Mouse (Mus musculus) heart, embryonic 13.5 days (tissue): ENCODE measurements around the gene Prickle3. TPM values are rescaled to one million over a fixed set of nuclear protein-coding genes. Genes with fewer than 3 reads are reported as not detected.

ENCODE experiments used
- ATAC-seq: fragments of 200-750 bp; cut with Nextera tagmentation; 2 replicates; pipeline ENCODE4 v1.8.0; 2017; ENCODE audit warnings: moderate TSS enrichment; ENCODE audit not compliant: insufficient number of reproducible peaks, low FRiP score, low TSS enrichment; ENCODE audit errors: extremely low read depth
- H3K27ac ChIP-seq: fragments of 300-500 bp; sonication (generic); replicated peaks from 2 replicates; pipeline ENCODE4 v1.5.1; 2015; ENCODE audit warnings: moderate library complexity, mild to moderate bottlenecking, inconsistent platforms
- H3K27me3 ChIP-seq: fragments of 300-500 bp; sonication (generic); replicated peaks from 2 replicates; pipeline ENCODE4 v1.6.1; 2015; ENCODE audit warnings: mild to moderate bottlenecking, inconsistent platforms
- H3K36me3 ChIP-seq: fragments of 300-500 bp; sonication (generic); 2 replicates; pipeline ENCODE4 v1.6.1; 2015; ENCODE audit warnings: mild to moderate bottlenecking, inconsistent platforms
- H3K4me1 ChIP-seq: fragments of 300-500 bp; sonication (generic); 2 replicates; pipeline ENCODE4 v1.6.1; 2015; ENCODE audit warnings: inconsistent platforms
- H3K4me2 ChIP-seq: fragments of 300-500 bp; sonication (generic); 2 replicates; pipeline ENCODE4 v1.6.1; 2015; ENCODE audit warnings: inconsistent platforms, mild to moderate bottlenecking, moderate library complexity
- H3K4me3 ChIP-seq: fragments of 300-500 bp; sonication (generic); 2 replicates; pipeline ENCODE4 v1.5.1; 2015; ENCODE audit warnings: moderate library complexity, mild to moderate bottlenecking, inconsistent platforms
- H3K9ac ChIP-seq: fragments of 300-500 bp; sonication (generic); 2 replicates; pipeline ENCODE4 v1.6.1; 2015; ENCODE audit warnings: inconsistent platforms, mild to moderate bottlenecking, moderate library complexity
- H3K9me3 ChIP-seq: fragments of 300-500 bp; sonication (generic); 2 replicates; pipeline ENCODE4 v1.6.1; 2016; ENCODE audit warnings: inconsistent platforms
- WGBS: fragments of 180-500 bp; shearing (Covaris S2); methylation state at CpG from one replicate; pipeline ENCODE4 v1.1.7; 2015; ENCODE audit warnings: mixed read lengths; 5-methylcytosine and 5-hydroxymethylcytosine counted together
- polyA plus RNA-seq: library from polyadenylated mRNA; unstranded; fragments of >200 nt; fragmentation: Nextera tagmentation; extraction: Ambion mirVana; gene quantifications from 2 replicates; pipeline ENCODE4 v1.2.1, GENCODE M21; 2015

The Prickle3 gene
- polyA plus RNA-seq, 1 experiment from 2014 or later = 7.0 TPM

DNA sequence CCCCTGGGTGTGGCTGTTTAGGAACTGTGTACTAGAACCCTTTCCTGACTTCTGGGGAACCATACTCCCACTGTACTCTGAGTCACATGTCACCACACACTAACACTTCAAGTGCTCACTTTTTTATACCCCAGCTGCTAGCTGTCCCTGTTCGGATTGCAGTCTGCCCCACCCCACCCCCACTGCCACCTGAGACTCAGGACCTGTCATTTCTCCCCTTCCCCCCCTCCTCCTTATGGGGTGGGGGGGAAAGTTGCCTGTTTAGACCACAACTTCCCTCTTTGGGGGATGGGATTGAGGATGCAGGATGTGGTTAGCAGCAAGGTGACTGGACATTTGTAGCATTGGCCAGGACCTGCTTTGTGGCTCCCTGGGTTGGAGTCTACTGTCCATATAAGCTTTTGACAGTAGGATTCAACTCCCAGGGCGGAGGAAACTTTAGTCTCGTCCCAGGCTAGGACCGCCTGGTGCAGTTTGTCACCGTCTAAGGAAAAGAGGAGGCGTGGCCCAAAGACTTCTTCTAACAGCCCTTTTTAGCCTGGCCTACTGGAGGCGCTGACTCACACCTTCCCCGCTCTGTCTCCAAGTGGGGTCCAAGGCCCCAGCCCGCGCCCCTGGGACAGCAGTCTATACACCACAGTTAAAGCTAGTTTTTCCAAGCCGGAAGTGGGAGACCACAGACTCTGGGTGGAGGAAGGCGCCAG lies 16.7 kb downstream of the Prickle3 start:
- H3K4me3 ChIP-seq = peak overlapping the region; percentile 45
- H3K36me3 ChIP-seq = peaks cover 6% of the 10 kb centered on the region
- H3K27me3 ChIP-seq = no peaks in the 10 kb centered on the region
- peak overlapping the region; percentile 71 for H3K4me2 ChIP-seq
- ATAC-seq = no peak
- 16% methylated on average over 12 of the region's 12 CpGs for WGBS
- peak overlapping the region; percentile 54 for H3K27ac ChIP-seq
- peak overlapping the region; percentile 73 for H3K9ac ChIP-seq
- H3K9me3 ChIP-seq = no peaks in the 10 kb centered on the region
- H3K4me1 ChIP-seq = peaks cover 24% of the 10 kb centered on the region

DNA sequence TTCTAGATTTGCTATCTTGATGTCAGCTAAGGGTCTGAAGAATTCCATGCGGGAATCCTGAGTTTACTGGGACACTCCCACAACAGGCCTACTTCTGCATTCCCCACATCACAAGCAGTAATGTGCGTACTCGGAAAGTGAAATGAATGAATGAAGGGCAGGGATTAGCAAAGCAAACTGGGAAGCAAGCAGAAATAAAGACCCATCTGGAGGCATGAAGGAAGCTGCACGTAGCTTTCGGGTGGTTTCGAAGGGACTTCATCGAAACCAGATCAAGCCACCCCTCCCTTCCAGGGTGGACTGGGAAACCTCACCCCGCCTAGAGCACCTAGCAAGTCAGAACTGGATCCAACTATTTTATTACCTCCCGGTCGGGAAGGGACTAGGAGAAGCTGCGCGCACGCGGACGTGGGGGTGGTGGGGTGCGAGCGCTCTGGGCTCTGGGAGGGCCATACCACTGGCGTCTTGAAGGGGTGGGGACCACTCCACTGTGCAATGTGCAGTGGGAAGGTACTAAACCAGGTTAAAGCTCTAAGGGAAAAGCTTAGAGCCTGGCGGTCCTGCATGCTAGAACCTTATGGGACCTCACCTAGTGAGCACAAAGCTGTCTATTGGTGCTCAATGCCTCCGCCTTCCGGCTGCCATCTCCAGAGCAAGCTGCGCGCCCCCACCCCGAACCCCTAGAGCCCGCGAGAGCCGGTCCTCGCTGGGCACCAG lies 17.4 kb downstream of the Prickle3 start:
- no peaks in the 10 kb centered on the region for H3K27me3 ChIP-seq
- H3K4me2 ChIP-seq = peak overlapping the region; percentile 71
- H3K27ac ChIP-seq = peak overlapping the region; percentile 54
- H3K4me3 ChIP-seq = peak overlapping the region; percentile 45
- no peaks in the 10 kb centered on the region for H3K36me3 ChIP-seq
- ATAC-seq = no peak
- H3K9me3 ChIP-seq = no peaks in the 10 kb centered on the region
- H3K4me1 ChIP-seq = peaks cover 24% of the 10 kb centered on the region
- H3K9ac ChIP-seq = peak overlapping the region; percentile 73
- 17% methylated on average over 28 of the region's 28 CpGs for whole genome bisulfite sequencing

DNA sequence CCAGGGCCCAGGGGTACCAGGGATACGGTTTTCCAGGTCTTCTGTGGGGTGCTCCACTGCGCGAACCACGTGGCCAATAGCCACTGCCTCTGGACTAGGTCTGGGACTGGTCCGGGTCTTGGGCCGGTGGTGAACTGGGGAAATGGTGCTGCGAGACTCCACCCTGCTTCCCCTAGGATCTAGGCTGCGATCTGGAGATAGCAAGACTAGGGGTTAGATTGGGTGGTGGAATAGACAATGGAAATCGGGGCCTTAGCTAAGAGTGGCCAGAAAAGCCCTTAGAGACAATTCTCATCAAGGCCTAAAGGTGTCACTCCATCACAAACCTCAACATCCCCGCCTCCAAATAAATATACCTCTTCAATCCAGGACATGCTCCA lies 17.9 kb downstream of the Prickle3 start:
- H3K27ac ChIP-seq = 0 out of 2 replicates have a peak overlapping the region, but pooled peaks have one; percentile 54
- H3K4me2 ChIP-seq = peak overlapping the region; percentile 71
- no peaks in the 10 kb centered on the region for H3K27me3 ChIP-seq
- WGBS = 21% methylated on average over 10 of the region's 10 CpGs
- no peaks in the 10 kb centered on the region for H3K36me3 ChIP-seq
- no peak for ATAC-seq
- H3K4me3 ChIP-seq = peak overlapping the region; percentile 45
- peak overlapping the region; percentile 73 for H3K9ac ChIP-seq
- peaks cover 22% of the 10 kb centered on the region for H3K4me1 ChIP-seq
- no peaks in the 10 kb centered on the region for H3K9me3 ChIP-seq

DNA sequence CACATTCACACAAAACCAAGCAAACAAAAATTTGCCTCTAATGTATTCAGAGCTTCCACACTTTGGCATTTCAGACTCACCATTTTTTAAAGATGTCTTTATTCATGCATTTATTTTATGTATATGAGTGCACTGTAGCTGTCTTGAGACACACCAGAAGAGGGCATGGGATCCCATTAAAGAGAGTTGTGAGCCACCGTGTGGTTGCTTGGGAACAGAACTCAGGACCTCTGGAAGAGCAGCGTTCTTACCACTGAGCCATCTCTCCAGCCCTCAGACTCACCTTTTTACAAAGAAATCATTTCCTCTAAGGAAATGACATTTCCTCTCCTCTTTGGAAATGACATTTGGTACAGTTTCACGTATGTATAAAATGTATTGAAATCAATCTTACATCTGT lies 21.9 kb downstream of the Prickle3 start:
- no peak overlapping the region for H3K4me2 ChIP-seq
- 40% methylated on average over 3 of the region's 3 CpGs for WGBS
- ATAC-seq = no peak
- no peak overlapping the region for H3K4me3 ChIP-seq
- no peaks in the 10 kb centered on the region for H3K4me1 ChIP-seq
- H3K9ac ChIP-seq = no peak overlapping the region
- H3K9me3 ChIP-seq = no peaks in the 10 kb centered on the region
- no peaks in the 10 kb centered on the region for H3K36me3 ChIP-seq
- no peaks in the 10 kb centered on the region for H3K27me3 ChIP-seq
- H3K27ac ChIP-seq = no peak overlapping the region

DNA sequence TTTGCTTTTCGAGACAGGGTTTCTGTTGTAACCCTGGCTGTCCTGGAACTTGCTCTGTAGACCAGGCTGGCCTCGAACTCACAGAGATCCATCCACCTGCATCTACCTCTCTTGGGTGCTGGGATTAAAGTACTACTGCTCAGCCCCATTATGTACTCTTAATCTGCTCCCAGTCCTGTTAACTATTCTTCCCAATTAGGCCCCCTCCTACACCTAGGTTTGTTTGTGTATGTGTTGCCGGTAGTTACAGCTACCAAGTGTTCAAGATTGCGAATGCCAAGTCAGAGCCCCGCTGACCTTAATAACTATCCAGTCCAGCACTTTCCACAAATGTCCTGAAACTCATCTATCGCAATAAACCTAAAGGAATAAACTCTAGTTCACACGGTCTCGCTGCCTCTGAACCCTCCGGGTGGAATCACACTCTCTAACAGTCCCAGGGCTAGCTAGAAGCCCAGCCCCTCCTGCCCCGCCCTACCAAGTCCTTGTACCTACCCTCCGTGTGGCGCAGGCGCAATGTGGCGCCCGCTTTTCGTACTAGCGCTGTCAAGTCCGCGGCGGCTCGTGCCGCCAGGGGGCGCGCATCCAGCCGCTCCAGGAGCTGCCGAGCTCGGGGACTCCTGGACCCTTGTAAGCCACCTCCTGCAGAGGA lies 22.5 kb downstream of the Prickle3 start:
- peak; percentile 80; the same call in 1 of the 2 replicates for ATAC-seq
- H3K27me3 ChIP-seq = no peaks in the 10 kb centered on the region
- no peaks in the 10 kb centered on the region for H3K36me3 ChIP-seq
- peak overlapping the region; percentile 69 for H3K4me2 ChIP-seq
- no peak overlapping the region; the same call in 1 of the 2 replicates for H3K27ac ChIP-seq
- H3K9me3 ChIP-seq = no peaks in the 10 kb centered on the region
- H3K9ac ChIP-seq = peak overlapping the region; percentile 66
- H3K4me1 ChIP-seq = no peaks in the 10 kb centered on the region
- WGBS = 13% methylated on average over 27 of the region's 27 CpGs
- H3K4me3 ChIP-seq = peak overlapping the region; percentile 45

DNA sequence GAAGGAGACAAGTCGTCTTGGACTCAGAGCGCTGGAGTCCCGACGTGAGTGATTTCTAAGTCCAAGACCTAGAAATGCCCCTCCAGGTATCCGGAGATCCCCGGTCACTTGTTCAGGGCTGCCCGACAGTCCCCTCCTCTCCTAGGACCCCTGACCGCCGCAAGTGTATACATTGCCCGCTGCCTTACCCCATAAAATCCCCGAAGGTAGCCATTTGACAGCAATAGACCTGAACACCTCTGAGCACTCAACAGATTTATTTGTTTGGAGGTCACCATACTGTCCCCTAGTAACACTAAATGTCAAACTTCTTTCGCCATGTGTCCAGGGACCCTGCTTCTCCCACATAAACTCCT lies 23.0 kb downstream of the Prickle3 start:
- Histone ChIP-seq H3K27me3 (no peaks in the 10 kb centered on the region), H3K9ac (peak overlapping the region; percentile 66), H3K27ac (no peak overlapping the region), H3K4me2 (peak overlapping the region; percentile 69), H3K36me3 (no peaks in the 10 kb centered on the region), H3K9me3 (no peaks in the 10 kb centered on the region), H3K4me1 (no peaks in the 10 kb centered on the region), H3K4me3 (peak overlapping the region; percentile 45)
- 18% methylated on average over 12 of the region's 12 CpGs for WGBS
- no peak for ATAC-seq

- Histone ChIP-seq H3K4me3 (peak within 1 kb of the TSS; percentile 45), H3K4me2 (peak within 1 kb of the TSS; percentile 69), H3K9ac (peak within 1 kb of the TSS; percentile 66), H3K27ac (no peak within 1 kb of the TSS), H3K36me3 (no peaks in the 10 kb centered on the region), H3K27me3 (0 out of 2 replicates have a peak, but pooled peaks cover 5% of the 10 kb centered on the region), H3K4me1 (no peaks in the 10 kb centered on the region), H3K9me3 (no peaks in the 10 kb centered on the region)
- WGBS = 62% methylated on average over 14 of the region's 14 CpGs
- no peak for ATAC-seq
Measured at GRCm38 (mm10) chrX:7680864-7681263, 23.8 kb downstream of the Prickle3 start, which contains the start of gene Magix. Gene Magix, minus strand, starts transcription at chrX:7681251.

GRCm38 (mm10) chrX:7688321-7688720 lies 31.3 kb downstream of the Prickle3 start:
- Histone ChIP-seq H3K4me1 (no peaks in the 10 kb centered on the region), H3K27me3 (0 out of 2 replicates have a peak, but pooled peaks cover 10% of the 10 kb centered on the region), H3K36me3 (no peaks in the 10 kb centered on the region), H3K27ac (no peak overlapping the region), H3K9ac (no peak overlapping the region), H3K4me2 (no peak overlapping the region), H3K9me3 (no peaks in the 10 kb centered on the region), H3K4me3 (no peak overlapping the region)
- ATAC-seq = no peak
- WGBS = 72% methylated on average over 2 of the region's 2 CpGs

DNA sequence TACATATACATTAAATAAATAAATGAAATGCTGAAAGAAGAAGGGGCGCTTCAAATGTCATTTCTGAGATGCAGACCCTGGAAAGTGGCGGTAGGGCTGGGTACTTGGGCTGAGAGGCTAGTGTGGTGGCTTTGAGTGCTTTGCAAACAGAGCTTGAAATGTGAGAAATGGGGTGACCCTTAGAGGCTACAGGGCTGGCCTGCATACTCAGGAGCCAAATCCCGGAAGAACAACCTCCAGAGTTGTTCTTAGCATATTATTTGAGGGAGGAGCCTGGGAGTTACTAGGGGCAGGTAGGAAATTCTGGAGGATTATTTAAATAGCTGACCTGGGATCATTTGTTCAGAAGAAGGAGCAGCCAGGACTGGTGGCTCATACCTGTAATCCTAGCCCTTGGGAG lies 33.4 kb downstream of the Prickle3 start:
- Histone ChIP-seq H3K27me3 (0 out of 2 replicates have a peak, but pooled peaks cover 7% of the 10 kb centered on the region), H3K36me3 (no peaks in the 10 kb centered on the region), H3K9me3 (no peaks in the 10 kb centered on the region), H3K27ac (no peak overlapping the region), H3K4me2 (no peak overlapping the region), H3K4me3 (no peak overlapping the region), H3K4me1 (no peaks in the 10 kb centered on the region), H3K9ac (no peak overlapping the region)
- no peak for ATAC-seq
- 54% methylated on average over 3 of the region's 3 CpGs for WGBS

DNA sequence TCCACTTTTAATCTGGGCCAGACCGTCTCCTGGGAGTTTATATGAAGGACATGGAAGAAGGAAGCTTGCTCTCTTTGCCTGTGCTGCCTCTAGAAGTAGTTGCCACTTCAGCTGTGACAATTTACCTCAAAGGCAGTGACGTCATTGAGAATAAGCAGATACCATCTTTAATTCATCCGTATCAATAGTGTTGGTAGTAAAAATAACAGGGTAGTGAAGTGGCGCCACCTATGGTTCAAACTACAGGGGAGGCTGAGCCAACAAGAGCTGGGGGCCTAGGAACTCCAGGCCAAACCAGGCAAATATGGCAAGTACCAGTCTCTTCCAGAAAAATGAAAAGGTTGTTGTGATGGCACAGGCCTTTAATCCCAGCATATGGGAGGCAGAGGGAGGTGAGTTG lies 35.8 kb downstream of the Prickle3 start:
- Histone ChIP-seq H3K4me2 (no peak overlapping the region), H3K4me3 (no peak overlapping the region), H3K36me3 (no peaks in the 10 kb centered on the region), H3K9ac (no peak overlapping the region), H3K9me3 (no peaks in the 10 kb centered on the region), H3K4me1 (no peaks in the 10 kb centered on the region), H3K27ac (no peak overlapping the region), H3K27me3 (0 out of 2 replicates have a peak, but pooled peaks cover 5% of the 10 kb centered on the region)
- WGBS = 31% methylated on average over 4 of the region's 4 CpGs
- ATAC-seq = no peak

DNA sequence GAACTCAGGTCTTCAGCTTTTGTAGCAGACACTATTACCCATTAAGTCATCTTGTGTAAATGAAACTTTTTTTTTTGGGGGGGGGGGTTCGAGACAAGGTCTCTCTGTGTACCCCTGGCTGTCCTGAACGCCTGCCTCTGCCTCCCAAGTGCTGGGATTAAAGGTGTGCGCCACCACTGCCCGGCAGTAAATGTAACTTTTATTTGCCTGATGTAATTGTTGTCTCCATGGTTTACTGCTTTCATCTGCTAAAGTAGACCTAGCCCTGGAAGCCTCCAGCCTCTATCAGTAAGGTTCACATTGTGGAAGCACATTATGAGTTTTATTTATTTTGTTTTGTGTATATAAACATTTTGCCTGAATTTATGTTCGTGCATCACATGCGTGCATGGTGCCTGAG lies 39.5 kb downstream of the Prickle3 start:
- WGBS = 38% methylated on average over 6 of the region's 6 CpGs
- H3K27ac ChIP-seq = no peak overlapping the region
- peaks cover 27% of the 10 kb centered on the region for H3K36me3 ChIP-seq
- H3K27me3 ChIP-seq = no peaks in the 10 kb centered on the region
- H3K9ac ChIP-seq = no peak overlapping the region
- H3K4me1 ChIP-seq = no peaks in the 10 kb centered on the region; the same call in 1 of the 2 replicates
- H3K4me3 ChIP-seq = peak overlapping the region; percentile 67
- no peak for ATAC-seq
- no peaks in the 10 kb centered on the region for H3K9me3 ChIP-seq
- peak overlapping the region; percentile 59 for H3K4me2 ChIP-seq
